Mouse (Mus musculus) layer of hippocampus, postnatal 10 days (tissue): ENCODE measurements around the gene Tcf25. TPM values are rescaled to one million over a fixed set of nuclear protein-coding genes. Genes with fewer than 3 reads are reported as not detected.

Experiments
- DNase-seq, 2 experiments: peaks; one replicate each; pipeline ENCODE4 v3.0.0; 2021; ENCODE audit warnings: low spot score in 2 of 2
- total RNA-seq, 2 experiments: library from RNA; stranded (reverse); gene quantifications; 2 replicates each; pipeline ENCODE4 v1.2.3; 2021

Gene Tcf25
- total RNA-seq, 2 experiments from 2014 or later: 439 to 445 TPM

- DNase-seq: peak; percentile 60 to 65
Observed at GRCm38 (mm10) chr8:123348237-123348843, 25.2 kb upstream of the Tcf25 start.

- no peak for DNase-seq
Observed at GRCm38 (mm10) chr8:123349073-123349472, 24.5 kb upstream of the Tcf25 start.

GRCm38 (mm10) chr8:123352118-123352517 is 21.4 kb upstream of the Tcf25 start:
- no peak for DNase-seq

- peak; percentile 65 to 75 for DNase-seq
Observed at GRCm38 (mm10) chr8:123352786-123353185, 20.8 kb upstream of the Tcf25 start.

- no peak for DNase-seq
Observed at GRCm38 (mm10) chr8:123353216-123353615, 20.3 kb upstream of the Tcf25 start.

DNA sequence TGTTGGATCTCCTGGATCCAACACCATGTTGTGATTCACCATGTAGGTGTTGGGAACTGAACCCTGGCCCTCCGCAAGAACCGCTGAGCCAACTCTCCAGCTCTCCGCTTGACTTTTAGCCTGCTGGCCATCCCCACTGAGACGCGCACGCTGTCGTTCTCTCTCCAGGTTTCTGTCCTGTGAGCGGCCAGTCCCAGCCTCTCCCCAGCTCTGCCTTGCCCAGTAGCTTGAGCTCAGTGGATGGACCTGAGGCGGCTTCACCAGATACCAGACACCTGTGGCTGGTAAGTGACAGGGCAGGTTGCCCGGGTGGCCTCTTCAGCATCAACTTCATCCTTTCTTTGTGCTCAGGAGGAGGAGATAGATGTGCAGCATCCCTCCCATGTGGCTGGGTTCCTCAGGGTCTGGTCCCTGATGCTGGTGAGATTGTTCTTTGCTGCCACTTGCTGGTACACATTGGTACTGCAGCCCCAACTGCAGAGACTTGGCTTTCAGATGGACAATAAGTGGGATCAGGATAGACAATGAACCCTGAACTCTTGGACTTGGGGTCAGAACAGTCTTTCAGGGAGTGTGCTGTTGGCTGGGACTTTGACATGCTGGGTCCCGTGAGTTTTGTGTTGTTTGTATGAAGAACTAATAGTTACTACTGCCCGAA is 12.3 kb upstream of the Tcf25 start:
- DNase-seq: peak; percentile 90

DNA sequence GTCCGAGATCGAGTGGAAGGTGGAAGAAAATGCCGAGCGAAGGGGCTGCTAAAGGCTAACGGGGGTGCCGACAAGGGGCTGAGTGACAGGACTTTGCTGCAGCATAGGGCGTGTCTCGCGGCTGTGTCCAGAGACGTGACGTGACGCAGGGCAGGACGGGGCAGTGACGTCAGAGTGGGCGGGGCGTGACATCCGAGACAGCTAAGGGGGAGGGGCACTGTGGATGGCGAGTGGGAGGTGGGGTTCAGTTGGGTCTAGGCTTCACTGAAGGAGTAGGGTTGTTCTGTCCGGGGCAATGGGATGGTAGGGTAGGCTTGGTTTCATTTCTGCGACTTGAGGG is 656 bp downstream of the Tcf25 start:
- peak; percentile 96 for DNase-seq

DNA sequence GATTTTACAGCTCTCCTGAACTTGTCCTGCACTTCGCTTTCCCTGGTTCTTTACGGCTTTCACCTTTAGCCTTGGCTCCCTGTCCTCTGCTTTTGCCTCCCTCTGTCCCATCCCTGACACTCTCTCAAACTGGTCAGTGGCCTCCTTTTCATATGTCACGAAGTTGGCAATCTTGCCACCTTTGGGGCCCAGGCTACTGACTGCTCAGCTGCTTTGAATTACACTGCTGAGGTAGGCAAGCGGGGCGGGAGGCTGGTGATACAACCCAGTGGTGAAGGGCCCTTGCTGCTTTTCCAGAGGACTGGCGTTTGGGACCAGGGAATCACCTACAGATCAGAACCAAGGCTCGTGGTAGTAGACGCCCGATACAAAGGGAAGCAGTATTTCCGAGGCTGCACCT is 2.1 kb downstream of the Tcf25 start:
- DNase-seq: no peak

DNA sequence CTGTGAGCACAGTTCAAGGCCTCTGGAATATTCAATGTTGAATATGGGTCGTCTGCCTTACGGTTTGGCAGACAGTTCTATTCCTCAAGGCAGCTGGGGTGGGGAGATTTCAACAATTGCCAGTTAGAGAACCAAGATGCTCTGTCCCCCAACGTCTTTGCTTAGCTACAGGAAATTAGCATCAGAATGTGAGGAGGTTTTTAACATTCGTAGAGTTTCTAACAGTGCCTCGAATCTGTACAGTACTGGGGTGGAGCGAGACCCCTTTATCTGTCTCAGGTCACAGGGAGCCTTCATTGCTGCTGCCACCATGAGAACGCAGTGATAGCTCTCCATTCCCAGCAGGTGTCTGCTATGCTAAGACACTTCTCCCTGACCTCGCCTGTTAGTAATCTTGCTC is 2.6 kb downstream of the Tcf25 start:
- DNase-seq: no peak

DNA sequence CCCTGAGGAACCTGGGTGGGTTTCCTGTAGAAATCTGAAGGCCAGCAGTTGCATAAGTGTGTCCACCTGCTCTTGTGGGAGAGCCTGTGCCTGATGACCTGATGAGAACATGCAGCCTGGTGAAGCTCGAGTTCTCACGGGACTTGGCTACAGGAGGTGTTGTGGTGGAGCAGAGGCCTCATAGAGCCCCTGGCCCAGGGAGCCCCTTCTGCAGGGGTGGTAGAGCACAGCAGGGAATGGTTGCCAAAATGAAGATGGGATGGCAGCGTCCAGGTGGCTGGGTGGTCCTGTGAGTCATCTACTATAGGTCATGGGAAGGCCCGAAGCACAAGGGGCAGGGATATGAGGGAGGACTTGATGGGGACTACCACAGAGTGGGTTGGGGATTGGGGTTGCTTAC is 8.2 kb downstream of the Tcf25 start:
- no peak for DNase-seq

DNA sequence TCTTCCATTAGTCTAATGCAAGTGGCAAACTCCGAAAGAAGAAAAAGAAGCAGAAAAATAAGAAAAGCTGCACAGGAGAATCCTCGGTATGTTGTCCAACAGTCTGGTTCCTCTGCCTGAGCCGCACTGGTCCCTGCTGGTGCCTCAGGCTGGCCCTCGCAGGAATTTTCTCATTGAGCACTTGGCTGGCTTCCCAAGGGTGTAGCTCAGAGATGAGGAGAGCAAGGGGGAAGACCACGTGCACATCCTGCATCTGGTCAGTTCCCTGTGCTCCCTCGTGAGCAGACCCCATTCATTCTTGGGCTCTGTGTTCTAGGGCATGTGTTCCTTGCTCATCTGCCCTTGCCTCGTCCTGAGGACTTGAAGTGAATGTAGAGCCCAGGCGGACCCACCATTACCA is 9.0 kb downstream of the Tcf25 start:
- no peak for DNase-seq

DNA sequence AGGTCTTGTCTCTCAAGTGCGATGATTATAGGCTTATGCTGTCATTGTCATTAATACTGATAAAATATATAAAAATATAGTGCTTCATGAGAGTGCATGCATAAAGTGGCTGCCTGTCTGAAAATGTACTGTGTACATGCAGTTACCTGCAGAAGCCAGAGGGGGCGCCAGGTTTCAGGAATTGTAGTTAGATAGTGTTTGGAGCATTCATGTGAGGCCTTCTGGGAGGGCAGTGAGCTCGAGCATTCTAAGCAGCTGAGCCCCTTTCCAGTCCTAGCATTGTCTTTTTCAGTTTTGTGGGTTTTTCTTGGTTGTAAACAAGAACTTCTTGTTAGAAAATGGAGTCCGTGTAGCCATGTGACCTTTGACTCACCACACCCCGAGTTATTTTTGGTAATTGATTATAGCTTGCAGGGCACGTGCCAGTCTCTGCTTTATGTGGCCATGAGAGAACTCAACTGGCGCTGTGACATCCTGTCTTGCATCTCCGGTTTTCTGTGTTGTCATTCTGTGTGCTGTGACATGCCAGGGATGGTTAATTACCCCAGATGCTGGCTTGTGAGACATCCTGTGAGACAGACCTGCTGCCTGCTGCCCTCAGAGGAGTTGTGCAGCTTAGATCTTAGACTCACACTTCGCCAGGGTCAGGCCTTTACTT is 11.5 kb downstream of the Tcf25 start:
- DNase-seq: peak; percentile 64 to 65

GRCm38 (mm10) chr8:123387041-123387440 is 13.5 kb downstream of the Tcf25 start:
- DNase-seq: no peak

GRCm38 (mm10) chr8:123387801-123388200 is 14.2 kb downstream of the Tcf25 start:
- DNase-seq: no peak

GRCm38 (mm10) chr8:123389026-123389425 is 15.5 kb downstream of the Tcf25 start:
- DNase-seq: no peak

- DNase-seq: no peak
Observed at GRCm38 (mm10) chr8:123398308-123398707, 24.8 kb downstream of the Tcf25 start.

DNA sequence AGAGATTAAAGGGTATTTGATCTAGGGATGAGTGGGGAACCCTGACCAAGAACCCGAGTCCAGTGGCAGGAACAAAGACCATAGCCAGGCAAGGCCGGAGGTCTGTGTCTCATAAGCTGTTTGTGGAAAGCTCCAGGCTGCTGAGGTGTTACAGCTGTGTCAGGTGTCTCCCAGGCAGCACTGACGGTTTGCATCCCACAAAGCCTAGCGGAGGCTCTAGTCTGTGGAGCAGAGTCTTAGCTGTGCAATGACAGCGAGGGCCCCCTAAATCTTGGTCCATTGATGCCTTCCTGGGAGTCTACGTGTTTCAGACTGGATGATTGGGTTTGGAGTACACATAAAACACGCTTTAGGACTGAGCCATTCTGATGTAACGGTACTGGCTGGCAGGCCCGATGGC is 28.4 kb downstream of the Tcf25 start:
- no peak for DNase-seq

GRCm38 (mm10) chr8:123402730-123403326 is 29.3 kb downstream of the Tcf25 start:
- no peak for DNase-seq

GRCm38 (mm10) chr8:123404521-123404920 is 31.0 kb downstream of the Tcf25 start:
- DNase-seq: no peak

GRCm38 (mm10) chr8:123406786-123407185 is 33.2 kb downstream of the Tcf25 start, which contains the start of gene Mc1r:
Gene Mc1r, plus strand, starts transcription at chr8:123407107.
- peak; percentile 85 to 86 for DNase-seq

GRCm38 (mm10) chr8:123407612-123408011 is 34.1 kb downstream of the Tcf25 start:
- no peak for DNase-seq
